Mouse (Mus musculus) kidney, embryonic 15.5 days (tissue): ENCODE results near the gene Hoxd10. TPM values are rescaled to one million over a fixed set of nuclear protein-coding genes. Genes with fewer than 3 reads are reported as not detected.

Source experiments
- ATAC-seq: fragments of 200-750 bp; cut with Nextera tagmentation; replicated peaks from 2 replicates; pipeline ENCODE4 v1.8.0; 2017; ENCODE audit warnings: moderate TSS enrichment; ENCODE audit not compliant: low FRiP score
- H3K27ac ChIP-seq: fragments of 300-500 bp; sonication (generic); 2 replicates; pipeline ENCODE4 v1.5.1; 2015; ENCODE audit warnings: mild to moderate bottlenecking, inconsistent platforms
- H3K27me3 ChIP-seq: fragments of 300-500 bp; sonication (generic); 2 replicates; pipeline ENCODE4 v1.6.1; 2015; ENCODE audit warnings: inconsistent platforms
- H3K36me3 ChIP-seq: fragments of 300-500 bp; sonication (generic); 2 replicates; pipeline ENCODE4 v1.6.1; 2015; ENCODE audit warnings: inconsistent platforms
- H3K4me1 ChIP-seq: fragments of 300-500 bp; sonication (generic); 2 replicates; pipeline ENCODE4 v1.6.1; 2015; ENCODE audit warnings: inconsistent platforms
- H3K4me2 ChIP-seq: fragments of 300-500 bp; sonication (generic); 2 replicates; pipeline ENCODE4 v1.6.1; 2015; ENCODE audit warnings: moderate library complexity, mild to moderate bottlenecking, inconsistent platforms
- H3K4me3 ChIP-seq: fragments of 300-500 bp; sonication (generic); replicated peaks from 2 replicates; pipeline ENCODE4 v1.5.1; 2015; ENCODE audit warnings: mild to moderate bottlenecking, inconsistent platforms
- H3K9ac ChIP-seq: fragments of 300-500 bp; sonication (generic); 2 replicates; pipeline ENCODE4 v1.6.1; 2015; ENCODE audit warnings: mild to moderate bottlenecking, inconsistent platforms
- H3K9me3 ChIP-seq: fragments of 300-500 bp; sonication (generic); replicated peaks from 2 replicates; pipeline ENCODE4 v1.6.1; 2016; ENCODE audit warnings: inconsistent platforms
- WGBS: fragments of 180-500 bp; shearing (Covaris S2); methylation state at CpG from one replicate; pipeline ENCODE4 v1.1.7; 2015; ENCODE audit warnings: mixed read lengths; 5-methylcytosine and 5-hydroxymethylcytosine counted together
- polyA plus RNA-seq: library from polyadenylated mRNA; unstranded; fragments of >200 nt; fragmentation: Nextera tagmentation; extraction: Ambion mirVana; gene quantifications from 2 replicates; pipeline ENCODE4 v1.2.1, GENCODE M21; 2015

Gene Hoxd10
- polyA plus RNA-seq, 1 experiment from 2014 or later = 33.6 TPM

DNA sequence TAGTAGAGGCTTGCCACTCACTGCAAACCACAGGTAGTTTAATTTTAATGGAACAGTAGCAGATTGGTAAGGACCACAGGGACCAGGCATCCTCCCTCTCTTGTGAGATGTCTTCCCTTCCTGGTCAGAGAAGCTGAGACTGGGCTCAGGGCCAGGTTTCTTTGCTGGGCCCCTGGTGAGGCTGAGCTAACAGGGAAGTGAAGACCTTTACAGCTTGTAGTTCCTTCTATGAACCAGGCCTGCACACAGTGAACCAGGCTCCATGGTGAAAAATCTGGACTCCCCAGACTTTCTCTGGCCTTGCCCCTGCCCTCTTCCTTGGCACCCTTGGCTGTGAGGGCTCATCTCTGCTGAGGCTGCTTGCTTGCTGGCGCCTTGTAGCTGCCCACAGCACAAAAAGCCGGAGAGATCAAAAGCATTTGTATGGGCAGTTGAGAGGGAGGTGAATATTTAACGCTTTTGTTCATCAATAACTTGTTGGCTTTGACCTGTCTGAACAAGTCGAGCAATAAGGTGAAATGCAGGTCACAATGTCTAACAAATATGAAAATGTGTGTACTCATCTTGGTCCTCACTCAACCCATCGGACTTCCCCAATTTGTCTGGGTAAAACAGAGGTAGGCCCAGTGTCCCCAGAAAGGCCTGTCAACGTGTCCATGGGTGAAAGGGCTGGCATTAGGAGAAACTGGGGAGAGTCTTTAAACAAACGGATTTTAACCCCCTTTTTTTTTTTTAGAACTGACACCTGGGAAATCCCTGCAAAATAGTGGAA is 32.7 kb downstream of the Hoxd10 start:
- H3K4me1 ChIP-seq = peaks cover 96% of the 10 kb centered on the region
- no peak for ATAC-seq

GRCm38 (mm10) chr2:74725171-74725570 is 33.4 kb downstream of the Hoxd10 start:
- 44% methylated on average over 17 of the region's 17 CpGs for WGBS
- peaks cover 21% of the 10 kb centered on the region for H3K36me3 ChIP-seq
- H3K4me3 ChIP-seq = peak overlapping the region; percentile 40
- H3K27ac ChIP-seq = peak overlapping the region; percentile 85
- peak overlapping the region; percentile 21 for H3K9ac ChIP-seq
- peak overlapping the region; percentile 65 for H3K4me2 ChIP-seq
- H3K27me3 ChIP-seq = no peaks in the 10 kb centered on the region
- no peak for ATAC-seq
- H3K4me1 ChIP-seq = peaks cover 91% of the 10 kb centered on the region
- no peaks in the 10 kb centered on the region for H3K9me3 ChIP-seq

More for the DNA sequence above, 32.7 kb downstream of the Hoxd10 start:
- Histone ChIP-seq H3K27me3 (no peaks in the 10 kb centered on the region), H3K36me3 (peaks cover 19% of the 10 kb centered on the region), H3K9ac (peak overlapping the region; percentile 26; the same call in 1 of the 2 replicates), H3K4me2 (peak overlapping the region; percentile 65), H3K27ac (peak overlapping the region; percentile 85), H3K4me3 (peak overlapping the region; percentile 40), H3K9me3 (no peaks in the 10 kb centered on the region)
- WGBS = 42% methylated on average over 7 of the region's 7 CpGs

DNA sequence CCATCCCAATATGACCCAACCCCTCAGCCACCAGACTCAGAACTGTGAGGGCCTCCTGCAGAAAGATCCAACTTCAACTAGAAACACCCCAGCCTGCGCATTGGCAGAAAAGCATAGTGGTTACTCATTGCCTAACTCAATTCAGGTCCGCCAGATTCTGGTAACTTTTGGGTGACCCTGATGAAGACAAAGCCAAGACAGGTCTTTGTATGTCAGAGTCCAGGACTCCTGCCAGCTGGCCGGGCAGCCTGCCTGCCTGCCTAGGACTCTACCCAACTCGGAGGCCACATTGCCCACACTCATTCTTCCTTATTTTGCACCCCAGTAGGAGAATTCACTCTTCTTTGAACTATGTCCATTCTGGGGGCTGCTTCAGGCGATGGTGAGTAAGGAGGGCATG is 34.8 kb downstream of the Hoxd10 start, which contains the start of gene Gm28230:
Gene Gm28230, plus strand, starts transcription at position 178 of the 400 bp plus-strand sequence.
- Histone ChIP-seq H3K9ac (peak within 1 kb of the TSS; percentile 42), H3K4me2 (peak within 1 kb of the TSS; percentile 65), H3K4me3 (peak within 1 kb of the TSS; percentile 40), H3K4me1 (peaks cover 89% of the 10 kb centered on the region), H3K36me3 (peaks cover 34% of the 10 kb centered on the region), H3K27me3 (no peaks in the 10 kb centered on the region), H3K27ac (peak within 1 kb of the TSS; percentile 85), H3K9me3 (no peaks in the 10 kb centered on the region)
- no peak for ATAC-seq
- 46% methylated on average over 5 of the region's 5 CpGs for WGBS

- no peaks in the 10 kb centered on the region for H3K27me3 ChIP-seq
- 9% methylated on average over 43 of the region's 43 CpGs for WGBS
- H3K4me2 ChIP-seq = peak overlapping the region; percentile 65
- peak; percentile 3; the same call in 1 of the 2 replicates for ATAC-seq
- H3K27ac ChIP-seq = peak overlapping the region; percentile 85
- peak overlapping the region; percentile 42 for H3K9ac ChIP-seq
- peak overlapping the region; percentile 40 for H3K4me3 ChIP-seq
- peaks cover 34% of the 10 kb centered on the region for H3K36me3 ChIP-seq
- no peaks in the 10 kb centered on the region for H3K9me3 ChIP-seq
- peaks cover 88% of the 10 kb centered on the region for H3K4me1 ChIP-seq
Measured at GRCm38 (mm10) chr2:74726973-74727639, 35.4 kb downstream of the Hoxd10 start.

GRCm38 (mm10) chr2:74727640-74728302 is 36.0 kb downstream of the Hoxd10 start:
- H3K4me3 ChIP-seq = peak overlapping the region; percentile 40
- peaks cover 88% of the 10 kb centered on the region for H3K4me1 ChIP-seq
- H3K4me2 ChIP-seq = peak overlapping the region; percentile 65
- 10% methylated on average over 25 of the region's 25 CpGs for WGBS
- peak; percentile 67 for ATAC-seq
- no peaks in the 10 kb centered on the region for H3K9me3 ChIP-seq
- peak overlapping the region; percentile 85 for H3K27ac ChIP-seq
- peak overlapping the region; percentile 42 for H3K9ac ChIP-seq
- peaks cover 34% of the 10 kb centered on the region for H3K36me3 ChIP-seq
- H3K27me3 ChIP-seq = no peaks in the 10 kb centered on the region

GRCm38 (mm10) chr2:74728303-74728680 is 36.6 kb downstream of the Hoxd10 start:
- Histone ChIP-seq H3K27ac (peak overlapping the region; percentile 85), H3K9me3 (no peaks in the 10 kb centered on the region), H3K36me3 (peaks cover 34% of the 10 kb centered on the region), H3K4me1 (peaks cover 88% of the 10 kb centered on the region), H3K27me3 (no peaks in the 10 kb centered on the region), H3K9ac (peak overlapping the region; percentile 39), H3K4me2 (peak overlapping the region; percentile 65), H3K4me3 (peak overlapping the region; percentile 40)
- ATAC-seq = no peak; the same call in 1 of the 2 replicates
- 29% methylated on average over 13 of the region's 13 CpGs for WGBS

DNA sequence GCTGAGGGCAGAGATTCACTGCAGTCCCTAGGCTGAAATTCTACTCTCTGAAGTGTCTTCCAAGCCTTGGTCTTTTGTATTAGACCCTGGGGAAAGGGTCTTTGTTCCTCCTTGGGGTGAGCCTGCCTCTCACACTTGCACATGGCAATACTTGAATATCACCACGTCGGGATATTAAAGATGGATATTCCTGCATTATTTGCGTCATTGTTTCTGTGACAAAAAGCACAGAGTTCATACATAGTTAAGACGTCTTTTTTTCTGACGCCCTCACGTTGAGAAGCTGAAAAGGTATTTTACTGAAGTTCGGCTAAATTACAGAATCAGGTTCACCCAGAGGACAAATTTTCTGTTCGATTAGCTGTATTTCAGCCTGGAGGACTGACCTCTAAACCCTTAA is 38.6 kb downstream of the Hoxd10 start:
- H3K4me1 ChIP-seq = peaks cover 88% of the 10 kb centered on the region
- H3K27ac ChIP-seq = peak overlapping the region; percentile 60; the same call in 1 of the 2 replicates
- H3K36me3 ChIP-seq = peaks cover 32% of the 10 kb centered on the region
- H3K4me2 ChIP-seq = peak overlapping the region; percentile 77
- no peak overlapping the region for H3K9ac ChIP-seq
- H3K27me3 ChIP-seq = peaks cover under 1% of the 10 kb centered on the region; the same call in 1 of the 2 replicates
- H3K9me3 ChIP-seq = no peaks in the 10 kb centered on the region
- H3K4me3 ChIP-seq = no peak overlapping the region
- 35% methylated on average over 8 of the region's 8 CpGs for WGBS
- ATAC-seq = no peak

- Histone ChIP-seq H3K9me3 (no peaks in the 10 kb centered on the region), H3K4me3 (peak overlapping the region; percentile 10; the same call in 1 of the 2 replicates), H3K4me1 (peaks cover 89% of the 10 kb centered on the region), H3K36me3 (peaks cover 26% of the 10 kb centered on the region), H3K4me2 (peak overlapping the region; percentile 77), H3K27me3 (peaks cover 8% of the 10 kb centered on the region), H3K27ac (peak overlapping the region; percentile 60), H3K9ac (peak overlapping the region; percentile 42)
- no peak for ATAC-seq
Measured at GRCm38 (mm10) chr2:74731055-74731454, 39.3 kb downstream of the Hoxd10 start.

DNA sequence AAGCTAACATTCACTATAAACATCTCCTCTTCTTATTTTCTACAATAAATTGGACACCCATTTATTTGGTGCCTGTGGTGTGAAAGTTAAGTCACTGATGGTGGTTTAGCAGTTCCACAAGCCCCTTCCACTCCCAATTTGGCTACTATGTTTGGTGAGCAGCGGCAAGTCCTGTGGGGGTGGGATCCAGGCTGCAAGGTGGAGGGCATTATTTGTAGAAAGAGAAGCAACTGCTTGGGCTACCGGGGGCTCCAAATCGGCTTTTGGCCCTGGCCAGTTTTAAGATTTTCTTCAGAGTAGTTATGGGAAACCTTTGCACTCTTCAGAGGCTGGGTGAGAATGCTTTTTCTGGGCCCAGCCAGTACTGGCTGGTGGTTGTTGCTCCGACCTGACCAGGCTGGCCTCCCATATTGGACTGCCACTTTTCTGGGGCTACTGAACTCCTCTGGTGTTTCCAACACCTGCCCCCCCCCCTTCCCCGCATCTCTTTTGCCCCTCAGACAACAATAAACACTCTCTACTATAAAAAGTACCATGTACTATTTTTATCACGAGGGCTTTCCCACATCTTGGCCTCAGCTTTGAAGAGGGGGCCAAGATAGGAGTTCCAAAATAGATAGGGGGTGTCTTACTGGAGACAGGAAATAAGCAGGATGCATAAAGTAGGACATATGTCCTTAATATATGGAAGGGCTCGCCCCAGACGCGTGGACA is 40.2 kb downstream of the Hoxd10 start:
- Histone ChIP-seq H3K4me3 (peak overlapping the region; percentile 37), H3K9me3 (no peaks in the 10 kb centered on the region), H3K4me1 (peaks cover 89% of the 10 kb centered on the region), H3K36me3 (peaks cover 21% of the 10 kb centered on the region), H3K4me2 (peak overlapping the region; percentile 77), H3K27ac (peak overlapping the region; percentile 96), H3K9ac (peak overlapping the region; percentile 35; the same call in 1 of the 2 replicates), H3K27me3 (peaks cover 11% of the 10 kb centered on the region)
- 29% methylated on average over 9 of the region's 9 CpGs for WGBS
- ATAC-seq = no peak

DNA sequence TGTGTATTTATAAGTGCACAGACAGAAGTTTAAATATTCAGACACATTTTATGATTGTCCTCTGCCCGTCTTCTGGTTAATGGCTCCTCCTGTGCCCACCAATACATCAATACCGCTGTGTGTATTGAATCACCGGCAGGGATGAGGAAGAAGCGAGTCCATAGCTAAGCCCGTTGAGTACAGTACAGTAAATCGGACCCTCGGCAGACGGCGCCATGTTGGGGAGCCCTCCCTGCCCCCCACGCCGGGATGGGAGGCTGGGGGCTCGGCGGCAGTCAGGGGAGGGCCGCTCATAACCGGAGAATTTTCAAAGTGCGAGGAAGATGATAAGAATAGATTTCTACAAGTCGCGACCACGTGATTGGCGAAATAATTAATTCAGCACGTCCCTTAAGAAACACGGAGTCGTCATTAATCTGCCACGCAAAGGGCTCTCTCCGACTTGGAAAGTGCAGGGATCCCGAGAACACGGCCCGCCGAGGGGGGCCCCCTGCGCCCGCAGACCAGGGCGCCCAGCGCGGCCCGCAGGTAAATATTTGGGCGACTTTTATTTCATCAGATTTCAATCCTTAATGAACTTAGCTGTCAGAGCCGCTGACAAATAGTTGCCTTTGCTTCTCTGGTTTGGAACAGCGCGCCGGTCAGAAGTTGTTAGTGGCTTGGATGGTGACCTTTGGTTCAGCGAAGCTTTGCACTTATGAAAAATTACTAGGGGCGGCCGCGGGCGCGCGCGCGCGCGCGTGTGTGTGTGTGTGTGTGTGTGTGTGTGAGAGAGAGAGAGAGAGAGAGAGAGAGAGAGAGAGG is 41.0 kb downstream of the Hoxd10 start:
- Histone ChIP-seq H3K9me3 (no peaks in the 10 kb centered on the region), H3K4me2 (peak overlapping the region; percentile 77), H3K4me3 (peak overlapping the region; percentile 37), H3K4me1 (peaks cover 89% of the 10 kb centered on the region), H3K27me3 (peaks cover 14% of the 10 kb centered on the region), H3K9ac (peak overlapping the region; percentile 35), H3K36me3 (peaks cover 21% of the 10 kb centered on the region), H3K27ac (peak overlapping the region; percentile 96)
- WGBS = 2% methylated on average over 52 of the region's 52 CpGs
- ATAC-seq = no peak

DNA sequence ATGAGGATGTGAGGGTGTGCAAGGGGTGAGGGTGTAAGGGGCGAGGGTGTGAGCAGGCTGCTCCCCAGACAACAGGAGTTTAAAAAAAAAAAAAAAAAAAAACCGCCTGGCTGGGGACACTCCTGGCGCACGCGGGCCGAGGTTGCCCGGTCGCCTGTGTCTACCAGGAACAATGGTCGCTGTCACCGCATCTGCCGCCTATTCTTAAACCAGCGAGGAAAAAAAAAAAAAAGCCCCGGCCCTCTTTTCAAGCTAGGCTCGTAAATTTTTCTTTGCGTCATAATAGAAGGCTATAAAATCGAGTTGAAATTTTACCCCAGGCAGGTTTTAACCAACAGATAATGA is 41.6 kb downstream of the Hoxd10 start:
- WGBS = 3% methylated on average over 15 of the region's 16 CpGs
- Histone ChIP-seq H3K9me3 (no peaks in the 10 kb centered on the region), H3K27me3 (peaks cover 20% of the 10 kb centered on the region), H3K27ac (peak overlapping the region; percentile 96), H3K4me2 (peak overlapping the region; percentile 77), H3K4me1 (peaks cover 89% of the 10 kb centered on the region), H3K36me3 (peaks cover 18% of the 10 kb centered on the region), H3K9ac (peak overlapping the region; percentile 35; the same call in 1 of the 2 replicates), H3K4me3 (peak overlapping the region; percentile 37)
- ATAC-seq = no peak
